Mouse (Mus musculus): ENCODE measurements around the gene Cth.

Cth gene

GRCm38 (mm10) chr3:157908166-157908565 lies 16.7 kb downstream of the Cth start:
- DNase-seq: no peak

DNA sequence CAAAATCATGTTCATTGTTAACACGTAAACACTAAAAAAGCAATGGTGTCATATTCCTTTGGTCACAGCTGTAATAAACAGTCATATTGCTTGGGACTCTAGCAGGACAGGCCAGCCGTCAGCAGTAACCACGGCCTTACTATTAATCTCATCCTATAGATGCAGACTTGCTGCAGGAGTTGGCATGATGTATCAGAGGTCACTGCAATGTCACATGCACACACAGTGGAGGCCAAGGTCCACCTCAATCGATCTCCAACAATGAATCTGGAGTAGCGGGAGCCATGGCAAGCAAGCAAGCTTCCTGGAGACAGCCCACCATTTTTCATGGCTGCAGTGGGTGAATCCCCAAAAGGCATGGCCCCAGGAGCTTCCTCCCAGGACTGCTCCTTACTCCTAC lies 23.2 kb downstream of the Cth start:
- DNase-seq: no peak

DNA sequence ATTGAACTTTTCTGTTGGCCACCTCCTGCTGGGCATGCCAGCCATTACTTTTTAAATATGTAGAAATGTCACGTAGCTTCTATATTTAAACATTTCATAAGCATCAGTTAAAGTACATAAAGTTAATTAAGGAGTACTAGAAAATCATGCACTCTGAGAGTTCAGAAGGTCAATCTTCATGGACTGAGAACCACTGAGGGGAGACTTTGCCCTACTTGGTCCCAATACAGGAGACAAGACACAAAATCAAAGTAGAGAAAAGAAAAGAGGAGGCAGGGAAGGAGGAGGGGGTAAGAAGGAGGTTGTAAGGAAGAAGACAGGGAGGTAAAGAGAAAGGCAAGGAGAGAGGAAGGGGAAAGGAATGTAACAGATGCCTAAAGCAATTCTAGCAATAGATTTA lies 24.9 kb downstream of the Cth start:
- no peak for DNase-seq

DNA sequence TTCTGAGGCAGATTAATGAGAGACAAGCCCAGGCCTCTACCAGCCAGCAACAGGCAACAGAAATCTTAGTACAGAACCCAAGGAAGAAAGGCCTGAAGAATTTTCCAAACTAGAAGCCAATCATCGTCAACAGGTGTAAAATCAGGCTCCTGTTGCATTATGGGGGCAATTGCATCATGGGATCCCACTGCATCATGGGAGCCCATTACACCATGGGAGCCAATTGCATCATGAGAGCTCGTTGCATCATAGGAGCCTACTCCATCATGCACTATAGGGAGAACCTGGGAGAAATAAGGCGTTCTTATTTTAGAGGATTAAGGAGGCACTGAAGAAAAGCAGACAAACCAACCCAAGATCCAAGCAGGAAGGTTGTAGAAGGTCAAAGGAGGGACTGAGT lies 27.2 kb downstream of the Cth start:
- DNase-seq: no peak

- DNase-seq: no peak
Observed at GRCm38 (mm10) chr3:157891819-157892218, 33.1 kb downstream of the Cth start.

GRCm38 (mm10) chr3:157884081-157884643 lies 40.7 kb downstream of the Cth start:
- peak; percentile 21 for DNase-seq

- DNase-seq: no peak
Observed at GRCm38 (mm10) chr3:157883085-157883484, 41.8 kb downstream of the Cth start.

- no peak for DNase-seq
Observed at GRCm38 (mm10) chr3:157881992-157882391, 42.9 kb downstream of the Cth start.

- DNase-seq: no peak
Observed at GRCm38 (mm10) chr3:157880983-157881382, 43.9 kb downstream of the Cth start.

DNA sequence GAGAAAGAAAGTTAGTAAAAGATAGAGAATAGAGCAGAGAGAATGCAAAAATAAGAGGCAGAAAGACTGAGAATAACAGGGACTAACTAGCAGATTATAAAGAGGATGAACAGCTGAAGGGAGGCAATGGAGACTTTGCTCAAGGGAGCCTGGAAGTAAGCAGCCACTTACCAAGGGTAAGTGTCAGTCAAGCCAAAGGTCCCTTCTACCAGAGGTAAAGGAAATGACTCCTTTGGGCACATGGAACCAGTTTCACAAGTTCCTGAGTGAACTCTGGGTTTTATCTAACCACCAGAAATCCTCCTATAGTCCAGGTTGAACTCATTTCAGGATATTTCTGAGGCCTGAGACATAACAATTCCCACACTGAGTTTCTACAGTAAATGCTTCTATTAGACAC lies 47.0 kb downstream of the Cth start:
- DNase-seq: no peak

DNA sequence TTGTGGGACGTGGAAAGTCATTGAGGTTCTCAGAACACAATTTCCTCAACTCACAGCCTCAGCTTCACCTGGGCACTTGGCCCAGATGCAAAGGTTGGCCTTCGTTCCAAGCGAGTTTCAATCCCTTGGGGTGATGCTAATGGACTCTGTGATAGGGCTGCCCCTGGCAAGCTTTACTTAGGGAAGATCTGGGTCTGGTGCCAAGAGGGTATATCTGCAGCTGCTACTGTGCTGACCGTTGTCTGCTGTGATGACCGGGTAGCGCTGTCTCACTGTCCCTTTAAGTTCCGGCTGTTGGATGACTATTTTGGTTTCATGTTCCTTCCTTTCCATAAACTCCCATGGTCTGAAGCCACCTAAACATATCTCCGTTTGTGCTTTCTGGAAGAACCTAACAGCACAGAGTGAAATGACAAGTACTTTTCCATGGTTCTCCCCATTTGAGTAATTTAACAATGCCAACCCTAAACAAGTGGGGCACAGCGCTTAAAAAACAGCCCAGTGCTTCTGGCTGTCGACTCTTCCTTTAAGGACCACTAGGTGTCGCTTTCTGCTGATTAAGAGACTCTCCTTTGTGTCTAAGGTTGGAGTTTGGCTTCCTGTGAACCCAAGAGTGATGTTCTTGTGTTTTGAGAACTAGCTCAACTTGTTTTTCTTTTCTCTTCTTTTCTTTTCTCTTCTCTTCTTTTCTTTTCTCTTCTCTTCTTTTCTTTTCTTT lies 48.3 kb downstream of the Cth start:
- DNase-seq: peak; percentile 33

DNA sequence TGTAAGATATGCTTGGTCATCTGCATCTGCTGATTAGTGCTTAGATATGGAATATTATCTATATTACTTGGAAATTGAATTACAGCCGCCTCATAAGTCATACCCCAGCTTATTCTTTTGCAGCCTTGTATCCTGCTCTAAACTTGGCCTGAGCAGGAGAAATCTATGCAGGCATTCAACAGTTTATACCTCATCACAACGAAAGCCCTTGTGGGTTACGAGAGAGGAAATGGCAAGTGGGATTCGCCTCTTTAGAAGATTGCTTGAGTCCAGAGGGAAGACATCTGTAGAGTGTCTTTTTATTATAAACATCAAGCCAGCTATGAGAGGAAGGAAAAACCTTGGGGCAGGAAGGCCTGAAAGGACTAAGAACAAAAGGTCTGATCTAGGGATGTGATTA lies 52.0 kb downstream of the Cth start:
- no peak for DNase-seq

DNA sequence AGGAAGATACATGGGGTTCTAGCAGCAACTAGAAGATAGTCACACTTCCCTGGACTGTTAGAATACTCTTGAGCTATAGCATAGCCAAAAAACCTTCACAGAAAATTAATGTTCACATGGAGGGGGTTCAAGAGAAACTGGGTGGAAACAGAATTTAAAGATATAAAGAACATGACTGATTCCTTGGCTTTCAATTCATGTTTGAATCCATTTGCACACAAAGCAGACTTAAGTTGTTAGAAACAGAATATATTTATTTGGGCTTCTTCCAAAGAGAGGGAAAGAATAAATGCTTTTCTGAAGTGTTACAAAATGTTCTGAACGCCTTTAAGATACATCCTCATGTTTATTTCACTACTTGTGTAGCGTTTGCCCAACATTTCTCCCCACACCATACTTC lies 57.0 kb downstream of the Cth start:
- DNase-seq: no peak

DNA sequence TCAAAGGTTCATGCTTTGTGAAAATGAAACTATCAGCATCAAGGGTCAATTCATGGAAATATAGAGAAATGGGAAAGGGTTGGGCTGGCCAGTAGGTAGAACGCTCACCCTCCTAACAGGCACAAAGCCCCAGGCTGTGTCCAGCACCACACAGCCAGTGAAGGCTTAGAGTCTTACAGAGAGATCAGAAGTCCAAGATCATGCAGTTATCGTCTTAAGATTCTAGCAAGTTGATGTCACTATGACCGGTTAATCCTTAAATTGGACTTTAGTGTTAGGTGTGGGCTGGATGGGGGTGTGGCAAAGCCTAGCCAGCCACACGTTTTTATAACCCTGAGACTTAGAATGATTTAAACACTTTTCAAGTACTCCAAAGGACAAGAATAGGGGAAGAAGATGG lies 58.6 kb downstream of the Cth start:
- DNase-seq: no peak

DNA sequence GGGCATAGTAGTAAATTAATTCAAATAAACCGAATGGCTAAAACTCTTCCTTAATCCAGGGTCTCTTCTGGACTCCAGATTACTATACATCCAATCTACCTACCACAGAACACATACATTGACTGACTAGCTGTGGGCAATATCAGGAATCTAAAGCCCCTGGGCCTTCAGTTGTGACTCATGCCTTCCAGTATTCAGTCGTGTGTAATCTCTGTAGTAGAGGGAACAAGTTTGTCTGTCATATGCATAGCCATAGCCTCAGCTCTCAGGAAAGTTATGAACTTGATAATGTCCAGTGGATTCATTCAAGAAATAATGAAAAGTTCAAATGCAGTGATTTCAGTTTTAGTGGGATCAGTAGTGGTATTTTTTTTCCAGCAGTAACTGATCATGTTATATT lies 59.0 kb downstream of the Cth start:
- DNase-seq: no peak

GRCm38 (mm10) chr3:157865431-157865830 lies 59.4 kb downstream of the Cth start:
- no peak for DNase-seq

DNA sequence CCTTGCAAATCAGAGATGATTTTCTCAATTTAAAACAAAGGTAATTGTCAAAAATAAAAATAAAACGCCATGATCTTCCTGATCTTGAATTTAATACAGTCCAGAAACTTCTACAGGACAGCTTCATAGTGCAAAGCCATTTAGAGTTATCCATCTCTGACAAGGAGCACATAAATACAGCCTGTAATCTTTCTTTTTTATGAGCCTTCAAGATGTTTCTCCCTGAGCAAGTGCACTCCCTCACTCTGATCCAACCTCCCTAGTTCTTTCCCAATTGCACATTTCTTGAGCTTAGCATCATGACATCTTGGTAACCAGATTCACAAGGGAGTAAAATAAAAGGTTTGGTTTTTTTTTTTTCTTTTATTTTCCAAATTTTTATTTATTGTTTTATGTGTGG lies 72.1 kb downstream of the Cth start:
- no peak for DNase-seq

GRCm38 (mm10) chr3:157848503-157848902 lies 76.4 kb downstream of the Cth start:
- DNase-seq: no peak

DNA sequence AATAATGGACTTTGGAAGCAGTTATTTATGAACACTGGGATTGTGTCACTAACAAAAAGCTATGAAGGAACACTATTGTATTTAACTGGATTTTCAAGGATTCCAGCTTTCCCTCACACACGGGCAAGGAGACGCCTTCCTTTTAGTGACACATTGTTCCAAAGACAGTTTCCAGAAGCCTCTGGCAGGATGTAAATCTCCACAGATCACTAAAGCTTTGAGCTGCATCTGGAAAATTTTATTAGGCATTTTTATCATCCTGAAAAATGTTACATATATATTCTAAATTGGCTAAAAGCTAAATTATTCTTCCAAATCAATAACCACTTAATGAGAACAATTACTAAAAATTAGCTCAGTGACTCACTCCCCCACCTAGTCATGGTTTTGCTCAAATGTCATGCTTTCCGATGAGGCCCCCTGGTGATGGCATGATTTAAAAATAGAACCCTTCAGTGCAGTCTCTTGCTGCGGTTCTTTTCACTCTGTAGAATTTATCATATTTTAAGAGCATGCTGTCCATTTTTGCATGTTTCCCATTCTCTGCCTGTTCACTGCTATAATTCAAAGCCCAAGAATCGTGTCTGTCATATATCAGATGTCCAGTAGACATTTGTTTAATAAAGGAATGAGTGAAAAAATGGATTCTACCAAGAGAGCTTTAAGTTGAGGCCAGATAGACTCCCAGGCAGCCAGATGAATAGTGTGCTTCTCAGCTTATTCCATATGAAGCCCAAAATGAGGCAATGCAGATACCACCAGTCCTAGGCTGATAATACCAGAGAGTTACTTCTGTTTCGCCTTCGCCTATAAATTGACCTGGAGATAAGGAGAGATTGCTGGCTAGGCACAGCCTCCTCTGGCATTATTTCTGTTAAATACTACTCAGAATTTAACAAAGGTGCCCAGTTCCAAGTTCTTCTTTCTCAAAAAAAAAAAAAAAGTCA lies 77.3 kb downstream of the Cth start:
- no peak for DNase-seq

All from right cerebral cortex, postnatal 25 days (tissue).